Comparison of ENCODE assay signal across 9 mouse cellular contexts in genomic region chr5:3646539-3646938, GRCm38 (mm10). TPM values are rescaled to one million over a fixed set of nuclear protein-coding genes. Genes with fewer than 3 reads are reported as not detected.
DNase-seq lines count a peak whose midpoint lies in the region; ATAC-seq and TF ChIP-seq lines count a peak whose summit lies in the region.
"Had no signal": no experiment of that assay in that cellular context is flagged by ENCODE, and none has a peak within 500 bp of the region (broad histone marks: within the 10 kb centered on the region; RNA-seq: fewer than 3 reads in every experiment).

No protein-coding gene starts in this region.

- peaks cover 3% of the 10 kb centered on the region; the same call in 1 of the 2 replicates for H3K4me1 ChIP-seq in heart, embryonic 11.5 days (ENCODE audit: control insufficient read depth, insufficient read depth, low read length)
- H3K4me1 ChIP-seq in bone marrow, adult 2 months (ENCODE audit: control insufficient read depth, insufficient read depth, low read length) = no peaks in the 10 kb centered on the region; the same call in 1 of the 2 replicates
- peaks cover 11% of the 10 kb centered on the region for H3K4me1 ChIP-seq in heart, embryonic 16.5 days (ENCODE audit: control insufficient read depth, insufficient read depth, low read length)

- peak overlapping the region; percentile 99 for H3K4me3 ChIP-seq in heart, embryonic 11.5 days (ENCODE audit: low read depth, low read length)
- H3K4me3 ChIP-seq in bone marrow, adult 2 months (replicated peaks; ENCODE audit: control insufficient read depth, low read depth, low read length) = peak overlapping the region; percentile 91
- H3K4me3 ChIP-seq in heart, embryonic 16.5 days (ENCODE audit: low read length) = peak overlapping the region; percentile 82
- peak overlapping the region; percentile 56 for H3K4me3 ChIP-seq in macrophage (ENCODE audit: inconsistent target)

- no peak for DNase-seq in heart, adult 9 months (ENCODE audit: low spot score in 2 of 2)
- DNase-seq in layer of hippocampus, adult 11-12 months (ENCODE audit: low spot score) = no peak
- DNase-seq in left cerebral cortex, adult 9 months (ENCODE audit: low spot score in 2 of 2) = no peak
- no peak for DNase-seq in thymus, postnatal 0 days (ENCODE audit: low spot score)

- peak overlapping the region; percentile 86 for H3K9ac ChIP-seq in heart, embryonic 11.5 days (ENCODE audit: low read depth, low read length)
- H3K9ac ChIP-seq in heart, embryonic 16.5 days (ENCODE audit: low read length) = peak overlapping the region; percentile 96

- no peak for TF ChIP-seq POLR2A in bone marrow, adult 2 months (IDR thresholded peaks at IDR 0.05; ENCODE audit: borderline replicate concordance, control insufficient read depth, low read depth, low read length)

- TF ChIP-seq CTCF in bone marrow, adult 2 months (IDR thresholded peaks at IDR 0.05; ENCODE audit: control insufficient read depth, insufficient read depth, low read length) = no peak

- peak overlapping the region; percentile 63 for H3K4me2 ChIP-seq in heart, embryonic 11.5 days
- peak overlapping the region; percentile 70 for H3K4me2 ChIP-seq in heart, embryonic 16.5 days (ENCODE audit: low read depth, low read length)

- H3K27me3 ChIP-seq in heart, embryonic 11.5 days (ENCODE audit: control insufficient read depth, insufficient read depth, low read length) = no peaks in the 10 kb centered on the region
- H3K27me3 ChIP-seq in heart, embryonic 16.5 days (ENCODE audit: control insufficient read depth, insufficient read depth, low read length) = no peaks in the 10 kb centered on the region

- peaks cover 9% of the 10 kb centered on the region for H3K36me3 ChIP-seq in heart, embryonic 11.5 days (ENCODE audit: control insufficient read depth, insufficient read depth, low read length)
- peaks cover 20% of the 10 kb centered on the region for H3K36me3 ChIP-seq in heart, embryonic 16.5 days (ENCODE audit: control insufficient read depth, insufficient read depth)
- H3K36me3 ChIP-seq in macrophage (ENCODE audit: inconsistent target) = peaks cover 4% of the 10 kb centered on the region; the same call in 1 of the 2 replicates

- H3K79me2 ChIP-seq in macrophage (ENCODE audit: inconsistent target) = peaks cover 38% of the 10 kb centered on the region

- WGBS in heart, embryonic 11.5 days (ENCODE audit: insufficient replicate concordance) = 27% methylated on average over 6 of the region's 6 CpGs
- 15% methylated on average over 6 of the region's 6 CpGs for WGBS in bone marrow, adult 2 months
- 24% methylated on average over 6 of the region's 6 CpGs for WGBS in heart, embryonic 16.5 days
- WGBS in macrophage (ENCODE audit: missing documents) = 17% methylated on average over 6 of the region's 6 CpGs

- H3K27ac ChIP-seq in heart, embryonic 11.5 days (ENCODE audit: low read depth, low read length) = no peak overlapping the region
- no peak overlapping the region for H3K27ac ChIP-seq in bone marrow, adult 2 months (ENCODE audit: control insufficient read depth, insufficient read depth, low read depth, low read length, poor library complexity)
- no peak overlapping the region; the same call in 1 of the 2 replicates for H3K27ac ChIP-seq in heart, embryonic 16.5 days (ENCODE audit: low read length)
- H3K27ac ChIP-seq in macrophage = peak overlapping the region; percentile 33; the same call in 1 of the 2 replicates

- no peak for ATAC-seq in heart, embryonic 11.5 days (replicated peaks; ENCODE audit: insufficient number of reproducible peaks, low FRiP score, low TSS enrichment)
- no peak for ATAC-seq in heart, embryonic 16.5 days (replicated peaks; ENCODE audit: extremely low read depth, insufficient read depth, low FRiP score)

- no peaks in the 10 kb centered on the region for H3K9me3 ChIP-seq in heart, embryonic 11.5 days (replicated peaks; ENCODE audit: control insufficient read depth, low read length)
- no peaks in the 10 kb centered on the region for H3K9me3 ChIP-seq in heart, embryonic 16.5 days (replicated peaks; ENCODE audit: control insufficient read depth, low read length)

RNA-seq across cellular contexts. Expression of gene Tmbim7, which starts 4.4 kb away (rescaled TPM):
- not detected in 2 replicates for polyA plus RNA-seq in heart, embryonic 11.5 days (2014; fragmentation: Nextera tagmentation; extraction: Ambion mirVana)
- polyA plus RNA-seq in bone marrow, adult 2 months (2011; ENCODE audit: insufficient read depth, insufficient read length, low replicate concordance, missing spikeins) = not detected in 2 replicates
- not detected in 2 replicates for polyA plus RNA-seq in heart, embryonic 16.5 days (2015; fragmentation: Nextera tagmentation; extraction: Ambion mirVana)
- total RNA-seq in macrophage (2018; cell fraction: chromatin; rRNA removed) = not detected
- total RNA-seq in macrophage (2018; cell fraction: cytosol; rRNA removed) = not detected
- total RNA-seq in macrophage (2018; cell fraction: nucleus; rRNA removed) = not detected
- polyA plus RNA-seq in macrophage (2018) = not detected in 3 replicates
- not detected in 2 replicates for polyA plus RNA-seq in thymus, postnatal 0 days (2015; fragmentation: Nextera tagmentation; extraction: Ambion mirVana)
- total RNA-seq: hematopoietic stem cell, adult 5-6 weeks had no signal

RNA-seq across cellular contexts. Expression of gene Gatad1, which starts 10.4 kb away (rescaled TPM):
- polyA plus RNA-seq in heart, embryonic 11.5 days (2014; fragmentation: Nextera tagmentation; extraction: Ambion mirVana) = 57.9 and 62.1 TPM in 2 replicates
- polyA plus RNA-seq in bone marrow, adult 2 months (2011; ENCODE audit: insufficient read depth, insufficient read length, low replicate concordance, missing spikeins) = 46.5 and 62.7 TPM in 2 replicates
- 56.9 and 58.3 TPM in 2 replicates for polyA plus RNA-seq in heart, embryonic 16.5 days (2015; fragmentation: Nextera tagmentation; extraction: Ambion mirVana)
- total RNA-seq in macrophage (2018; cell fraction: chromatin; rRNA removed) = 10 to 100 TPM in 16 of 26 experiments, 1 to 10 TPM in 10; 2.3 to 31.0 (median 13.1) TPM
- total RNA-seq in macrophage (2018; cell fraction: cytosol; rRNA removed) = 100 to 1,000 TPM in 9 of 26 experiments, 10 to 100 TPM in 17; 64.6 to 126 (median 94.0) TPM
- total RNA-seq in macrophage (2018; cell fraction: nucleus; rRNA removed) = 10 to 100 TPM; 14.2 to 59.6 (median 29.2) TPM
- polyA plus RNA-seq in macrophage (2018) = 60.5 to 147 TPM (median 87.0 TPM) in 3 replicates
- 51.2 and 53.5 TPM in 2 replicates for polyA plus RNA-seq in thymus, postnatal 0 days (2015; fragmentation: Nextera tagmentation; extraction: Ambion mirVana)

RNA-seq across cellular contexts. Expression of gene Rbm48, which starts 50.2 kb away (rescaled TPM):
- polyA plus RNA-seq in heart, embryonic 11.5 days (2014; fragmentation: Nextera tagmentation; extraction: Ambion mirVana) = 10.5 and 10.7 TPM in 2 replicates
- polyA plus RNA-seq in bone marrow, adult 2 months (2011; ENCODE audit: insufficient read depth, insufficient read length, low replicate concordance, missing spikeins) = 3.4 and 4.8 TPM in 2 replicates
- 8.1 and 10.9 TPM in 2 replicates for polyA plus RNA-seq in heart, embryonic 16.5 days (2015; fragmentation: Nextera tagmentation; extraction: Ambion mirVana)
- 10 to 100 TPM in 16 of 26 experiments, 1 to 10 TPM in 9, under 1 TPM in 1; 0.97 to 27.9 (median 12.0) TPM for total RNA-seq in macrophage (2018; cell fraction: chromatin; rRNA removed)
- 1 to 10 TPM; 1.3 to 6.9 (median 4.5) TPM for total RNA-seq in macrophage (2018; cell fraction: cytosol; rRNA removed)
- 10 to 100 TPM in 8 of 26 experiments, 1 to 10 TPM in 18; 2.6 to 19.2 (median 7.4) TPM for total RNA-seq in macrophage (2018; cell fraction: nucleus; rRNA removed)
- polyA plus RNA-seq in macrophage (2018) = 4.5 to 7.5 TPM (median 5.3 TPM) in 3 replicates
- polyA plus RNA-seq in thymus, postnatal 0 days (2015; fragmentation: Nextera tagmentation; extraction: Ambion mirVana) = 16.4 and 18.6 TPM in 2 replicates

RNA-seq across cellular contexts. Expression of gene Pex1, which starts 50.7 kb away (rescaled TPM):
- 9.7 and 13.2 TPM in 2 replicates for polyA plus RNA-seq in heart, embryonic 11.5 days (2014; fragmentation: Nextera tagmentation; extraction: Ambion mirVana)
- 7.5 and 17.4 TPM in 2 replicates for polyA plus RNA-seq in bone marrow, adult 2 months (2011; ENCODE audit: insufficient read depth, insufficient read length, low replicate concordance, missing spikeins)
- 11.1 and 11.4 TPM in 2 replicates for polyA plus RNA-seq in heart, embryonic 16.5 days (2015; fragmentation: Nextera tagmentation; extraction: Ambion mirVana)
- total RNA-seq in macrophage (2018; cell fraction: chromatin; rRNA removed) = 100 to 1,000 TPM in 8 of 26 experiments, 10 to 100 TPM in 18; 26.8 to 147 (median 82.1) TPM
- 10 to 100 TPM in 4 of 26 experiments, 1 to 10 TPM in 22; 4.7 to 13.5 (median 8.0) TPM for total RNA-seq in macrophage (2018; cell fraction: cytosol; rRNA removed)
- total RNA-seq in macrophage (2018; cell fraction: nucleus; rRNA removed) = 10 to 100 TPM; 13.0 to 92.4 (median 40.0) TPM
- polyA plus RNA-seq in macrophage (2018) = 7.6 to 13.0 TPM (median 8.2 TPM) in 3 replicates
- polyA plus RNA-seq in thymus, postnatal 0 days (2015; fragmentation: Nextera tagmentation; extraction: Ambion mirVana) = 10.1 and 17.3 TPM in 2 replicates
